Mouse (Mus musculus): ENCODE measurements around the gene Rapgef5. TPM values are rescaled to one million over a fixed set of nuclear protein-coding genes. Genes with fewer than 3 reads are reported as not detected.
A peak's percentile ranks its signal among the peaks of the same experiment; 100 is the strongest.

The Rapgef5 gene
- polyA plus RNA-seq, 1 experiment from 2014 or later, result 25.8 TPM

- Histone ChIP-seq H3K9ac (ENCODE audit: low read length) (no peak overlapping the region), H3K4me3 (ENCODE audit: low read length) (no peak overlapping the region), H3K36me3 (ENCODE audit: control insufficient read depth, insufficient read depth, low read length) (no peaks in the 10 kb centered on the region), H3K4me2 (ENCODE audit: low read depth, low read length) (no peak overlapping the region), H3K9me3 (ENCODE audit: control insufficient read depth, low read length) (no peaks in the 10 kb centered on the region), H3K4me1 (replicated peaks; ENCODE audit: control insufficient read depth, insufficient read depth, low read length) (peaks cover 3% of the 10 kb centered on the region; the same call in 1 of the 2 replicates), H3K27me3 (ENCODE audit: control insufficient read depth, insufficient read depth, low read depth, low read length) (no peaks in the 10 kb centered on the region), H3K27ac (ENCODE audit: low read length) (no peak overlapping the region)
- WGBS, result 59% methylated on average over 4 of the region's 4 CpGs
- no peak; the same call in 1 of the 2 replicates for ATAC-seq (ENCODE audit: low read depth)
Observed at GRCm38 (mm10) chr12:117619523-117620023, 103.3 kb downstream of the Rapgef5 start.

- WGBS, result 84% methylated on average over 2 of the region's 2 CpGs
- ATAC-seq (ENCODE audit: low read depth), result no peak
Observed at GRCm38 (mm10) chr12:117622972-117623371, 106.7 kb downstream of the Rapgef5 start.

DNA sequence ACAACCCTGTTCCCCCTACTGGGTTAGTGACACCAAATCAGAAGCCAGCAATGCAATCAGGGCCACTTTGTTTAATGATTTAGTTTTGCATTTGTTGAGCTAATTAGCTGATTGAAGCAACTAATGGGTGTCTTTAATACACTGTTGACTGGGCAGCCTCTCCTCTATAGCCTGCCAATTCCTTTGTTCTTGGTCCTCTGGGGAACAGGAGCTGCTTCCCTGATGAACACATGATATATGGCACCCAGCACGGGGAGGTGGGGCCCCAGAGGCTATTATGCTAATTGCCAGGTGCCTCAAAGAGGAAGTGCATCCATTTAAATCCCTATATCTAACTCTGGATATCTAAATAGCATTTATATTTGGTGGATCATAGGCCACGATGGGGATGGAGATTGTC is 111.0 kb downstream of the Rapgef5 start:
- no peak overlapping the region for H3K9ac ChIP-seq (ENCODE audit: low read length)
- H3K36me3 ChIP-seq (ENCODE audit: control insufficient read depth, insufficient read depth, low read length), result no peaks in the 10 kb centered on the region
- no peak overlapping the region for H3K4me2 ChIP-seq (ENCODE audit: low read depth, low read length)
- WGBS, result 43% methylated on average over 2 of the region's 2 CpGs
- no peak overlapping the region for H3K4me3 ChIP-seq (ENCODE audit: low read length)
- H3K27ac ChIP-seq (ENCODE audit: low read length), result no peak overlapping the region
- H3K27me3 ChIP-seq (ENCODE audit: control insufficient read depth, insufficient read depth, low read depth, low read length), result no peaks in the 10 kb centered on the region
- H3K4me1 ChIP-seq (replicated peaks; ENCODE audit: control insufficient read depth, insufficient read depth, low read length), result no peaks in the 10 kb centered on the region
- no peak for ATAC-seq (ENCODE audit: low read depth)
- H3K9me3 ChIP-seq (ENCODE audit: control insufficient read depth, low read length), result no peaks in the 10 kb centered on the region

More at GRCm38 (mm10) chr12:117622972-117623371, 106.7 kb downstream of the Rapgef5 start:
- Histone ChIP-seq H3K9ac (ENCODE audit: low read length) (no peak overlapping the region), H3K36me3 (ENCODE audit: control insufficient read depth, insufficient read depth, low read length) (no peaks in the 10 kb centered on the region), H3K9me3 (ENCODE audit: control insufficient read depth, low read length) (no peaks in the 10 kb centered on the region), H3K4me2 (ENCODE audit: low read depth, low read length) (no peak overlapping the region), H3K27ac (ENCODE audit: low read length) (no peak overlapping the region), H3K4me3 (ENCODE audit: low read length) (no peak overlapping the region), H3K27me3 (ENCODE audit: control insufficient read depth, insufficient read depth, low read depth, low read length) (no peaks in the 10 kb centered on the region), H3K4me1 (replicated peaks; ENCODE audit: control insufficient read depth, insufficient read depth, low read length) (peaks cover 3% of the 10 kb centered on the region; the same call in 1 of the 2 replicates)

DNA sequence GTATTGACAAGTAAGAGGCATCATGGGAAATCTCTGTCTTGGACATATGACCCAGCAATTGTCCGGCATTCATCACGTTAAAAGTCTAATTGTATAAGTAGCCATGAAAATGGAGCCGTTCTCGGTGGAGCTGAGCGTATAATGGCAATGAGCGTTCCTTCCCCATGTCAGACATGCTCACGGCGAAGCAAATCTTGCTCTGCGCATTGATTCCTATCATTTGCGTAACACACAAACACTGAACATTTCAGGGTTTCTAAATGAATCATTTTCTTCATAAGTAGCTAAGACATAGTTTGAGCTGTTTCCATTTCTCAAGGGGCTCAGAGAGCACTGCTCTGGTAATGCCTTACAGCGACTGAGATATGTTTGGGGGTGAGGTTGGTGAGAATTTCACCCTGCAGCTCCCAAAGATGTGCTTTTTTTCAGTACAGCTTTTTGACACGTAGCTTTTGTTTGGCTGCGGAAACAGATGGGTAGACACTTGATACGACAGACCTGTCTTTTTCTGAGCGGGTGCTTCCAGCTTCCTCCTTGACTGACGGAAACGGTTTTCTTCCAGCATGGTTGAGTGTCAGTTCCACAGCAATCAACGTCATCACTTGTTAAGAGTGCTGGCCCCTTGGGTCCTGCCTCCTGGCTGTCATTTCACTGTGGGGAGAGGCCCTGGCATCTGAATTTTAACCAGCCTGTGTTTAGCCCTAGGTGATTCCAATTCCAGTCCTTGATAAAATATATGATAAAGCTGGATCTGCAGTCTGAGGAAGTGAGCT is 112.2 kb downstream of the Rapgef5 start:
- H3K4me1 ChIP-seq (replicated peaks; ENCODE audit: control insufficient read depth, insufficient read depth, low read length), result no peaks in the 10 kb centered on the region
- H3K4me2 ChIP-seq (ENCODE audit: low read depth, low read length), result no peak overlapping the region
- H3K27ac ChIP-seq (ENCODE audit: low read length), result no peak overlapping the region
- H3K27me3 ChIP-seq (ENCODE audit: control insufficient read depth, insufficient read depth, low read depth, low read length), result no peaks in the 10 kb centered on the region
- H3K9me3 ChIP-seq (ENCODE audit: control insufficient read depth, low read length), result no peaks in the 10 kb centered on the region
- H3K36me3 ChIP-seq (ENCODE audit: control insufficient read depth, insufficient read depth, low read length), result no peaks in the 10 kb centered on the region
- H3K9ac ChIP-seq (ENCODE audit: low read length), result no peak overlapping the region
- H3K4me3 ChIP-seq (ENCODE audit: low read length), result no peak overlapping the region
- WGBS, result 81% methylated on average over 18 of the region's 18 CpGs
- ATAC-seq (ENCODE audit: low read depth), result no peak

DNA sequence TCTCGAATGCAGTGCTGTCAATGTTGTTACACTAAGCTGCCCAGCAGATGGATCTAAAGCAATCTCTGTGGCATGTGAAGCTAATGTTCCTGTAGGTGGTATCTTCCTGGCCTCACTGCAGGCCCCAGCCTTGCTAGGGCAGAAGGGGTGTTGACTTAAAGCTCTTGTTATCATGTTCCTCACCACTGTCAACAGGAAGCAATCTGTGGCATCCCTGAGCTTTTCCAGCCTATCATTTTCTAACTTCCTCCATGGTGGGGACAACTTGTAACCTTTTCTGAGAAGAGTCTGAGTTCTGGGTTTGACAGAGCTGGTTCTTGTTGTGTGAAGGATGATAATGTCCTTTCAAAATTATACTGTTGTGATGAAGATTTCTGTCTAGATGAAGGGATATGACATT is 115.9 kb downstream of the Rapgef5 start:
- no peaks in the 10 kb centered on the region for H3K9me3 ChIP-seq (ENCODE audit: control insufficient read depth, low read length)
- H3K9ac ChIP-seq (ENCODE audit: low read length), result no peak overlapping the region
- 45% methylated on average over 1 of the region's 1 CpGs for WGBS
- no peaks in the 10 kb centered on the region for H3K27me3 ChIP-seq (ENCODE audit: control insufficient read depth, insufficient read depth, low read depth, low read length)
- H3K4me2 ChIP-seq (ENCODE audit: low read depth, low read length), result no peak overlapping the region
- H3K4me3 ChIP-seq (ENCODE audit: low read length), result no peak overlapping the region
- H3K4me1 ChIP-seq (replicated peaks; ENCODE audit: control insufficient read depth, insufficient read depth, low read length), result peaks cover 2% of the 10 kb centered on the region; the same call in 1 of the 2 replicates
- ATAC-seq (ENCODE audit: low read depth), result no peak
- H3K36me3 ChIP-seq (ENCODE audit: control insufficient read depth, insufficient read depth, low read length), result no peaks in the 10 kb centered on the region
- H3K27ac ChIP-seq (ENCODE audit: low read length), result no peak overlapping the region

- 67% methylated on average over 2 of the region's 2 CpGs for WGBS
- H3K4me2 ChIP-seq (ENCODE audit: low read depth, low read length), result no peak overlapping the region
- no peak overlapping the region for H3K9ac ChIP-seq (ENCODE audit: low read length)
- H3K36me3 ChIP-seq (ENCODE audit: control insufficient read depth, insufficient read depth, low read length), result no peaks in the 10 kb centered on the region
- ATAC-seq (ENCODE audit: low read depth), result no peak
- H3K27me3 ChIP-seq (ENCODE audit: control insufficient read depth, insufficient read depth, low read depth, low read length), result no peaks in the 10 kb centered on the region
- H3K9me3 ChIP-seq (ENCODE audit: control insufficient read depth, low read length), result no peaks in the 10 kb centered on the region
- peaks cover 5% of the 10 kb centered on the region; the same call in 1 of the 2 replicates for H3K4me1 ChIP-seq (replicated peaks; ENCODE audit: control insufficient read depth, insufficient read depth, low read length)
- H3K27ac ChIP-seq (ENCODE audit: low read length), result no peak overlapping the region
- no peak overlapping the region for H3K4me3 ChIP-seq (ENCODE audit: low read length)
Observed at GRCm38 (mm10) chr12:117636139-117636772, 120.0 kb downstream of the Rapgef5 start.

GRCm38 (mm10) chr12:117636969-117637368 is 120.7 kb downstream of the Rapgef5 start:
- Histone ChIP-seq H3K4me2 (ENCODE audit: low read depth, low read length) (no peak overlapping the region), H3K9me3 (ENCODE audit: control insufficient read depth, low read length) (no peaks in the 10 kb centered on the region), H3K36me3 (ENCODE audit: control insufficient read depth, insufficient read depth, low read length) (no peaks in the 10 kb centered on the region), H3K4me1 (replicated peaks; ENCODE audit: control insufficient read depth, insufficient read depth, low read length) (peaks cover 5% of the 10 kb centered on the region; the same call in 1 of the 2 replicates), H3K4me3 (ENCODE audit: low read length) (no peak overlapping the region), H3K27me3 (ENCODE audit: control insufficient read depth, insufficient read depth, low read depth, low read length) (no peaks in the 10 kb centered on the region), H3K9ac (ENCODE audit: low read length) (no peak overlapping the region; the same call in 1 of the 2 replicates), H3K27ac (ENCODE audit: low read length) (no peak overlapping the region)
- peak; percentile 45; the same call in 1 of the 2 replicates for ATAC-seq (ENCODE audit: low read depth)
- 54% methylated on average over 6 of the region's 6 CpGs for WGBS

GRCm38 (mm10) chr12:117638833-117639232 is 122.6 kb downstream of the Rapgef5 start:
- no peak for ATAC-seq (ENCODE audit: low read depth)
- no peak overlapping the region for H3K4me3 ChIP-seq (ENCODE audit: low read length)
- H3K27ac ChIP-seq (ENCODE audit: low read length), result no peak overlapping the region
- no peaks in the 10 kb centered on the region for H3K36me3 ChIP-seq (ENCODE audit: control insufficient read depth, insufficient read depth, low read length)
- no peaks in the 10 kb centered on the region for H3K9me3 ChIP-seq (ENCODE audit: control insufficient read depth, low read length)
- H3K9ac ChIP-seq (ENCODE audit: low read length), result no peak overlapping the region
- peaks cover 7% of the 10 kb centered on the region; the same call in 1 of the 2 replicates for H3K4me1 ChIP-seq (replicated peaks; ENCODE audit: control insufficient read depth, insufficient read depth, low read length)
- H3K4me2 ChIP-seq (ENCODE audit: low read depth, low read length), result no peak overlapping the region
- no peaks in the 10 kb centered on the region for H3K27me3 ChIP-seq (ENCODE audit: control insufficient read depth, insufficient read depth, low read depth, low read length)
- 79% methylated on average over 2 of the region's 2 CpGs for WGBS

GRCm38 (mm10) chr12:117639356-117640121 is 123.3 kb downstream of the Rapgef5 start:
- Histone ChIP-seq H3K9ac (ENCODE audit: low read length) (no peak overlapping the region), H3K4me3 (ENCODE audit: low read length) (no peak overlapping the region)
- no peak for ATAC-seq (ENCODE audit: low read depth)

More at GRCm38 (mm10) chr12:117639356-117640121, 123.3 kb downstream of the Rapgef5 start:
- no peaks in the 10 kb centered on the region for H3K36me3 ChIP-seq (ENCODE audit: control insufficient read depth, insufficient read depth, low read length)
- H3K4me1 ChIP-seq (replicated peaks; ENCODE audit: control insufficient read depth, insufficient read depth, low read length), result peaks cover 7% of the 10 kb centered on the region; the same call in 1 of the 2 replicates
- H3K27me3 ChIP-seq (ENCODE audit: control insufficient read depth, insufficient read depth, low read depth, low read length), result no peaks in the 10 kb centered on the region
- no peak overlapping the region for H3K27ac ChIP-seq (ENCODE audit: low read length)
- no peaks in the 10 kb centered on the region for H3K9me3 ChIP-seq (ENCODE audit: control insufficient read depth, low read length)
- WGBS, result 64% methylated on average over 6 of the region's 6 CpGs
- H3K4me2 ChIP-seq (ENCODE audit: low read depth, low read length), result no peak overlapping the region

Measured in lung, embryonic 16.5 days (tissue).